Mouse (Mus musculus): Measurements from ENCODE around the gene Nudt3. TPM values are rescaled to one million over a fixed set of nuclear protein-coding genes. Genes with fewer than 3 reads are reported as not detected.

Gene Nudt3
- polyA plus RNA-seq, 1 experiment from 2014 or later = 47.4 TPM

GRCm38 (mm10) chr17:27596376-27597190 lies 26.7 kb downstream of the Nudt3 start:
- Histone ChIP-seq H3K36me3 (ENCODE audit: control insufficient read depth, insufficient read depth, low read length) (peaks cover 21% of the 10 kb centered on the region), H3K4me1 (ENCODE audit: control insufficient read depth, insufficient read depth, low read length) (peaks cover 52% of the 10 kb centered on the region), H3K4me2 (peak overlapping the region; percentile 40), H3K9ac (ENCODE audit: low read depth, low read length) (peak overlapping the region; percentile 55), H3K27ac (ENCODE audit: low read depth, low read length) (peak overlapping the region; percentile 91), H3K27me3 (ENCODE audit: control insufficient read depth, insufficient read depth, low read length) (no peaks in the 10 kb centered on the region), H3K4me3 (ENCODE audit: low read depth, low read length) (no peak overlapping the region), H3K9me3 (replicated peaks; ENCODE audit: control insufficient read depth, low read length) (no peaks in the 10 kb centered on the region)
- WGBS (ENCODE audit: insufficient replicate concordance) = 51% methylated on average over 21 of the region's 21 CpGs
- ATAC-seq (replicated peaks; ENCODE audit: insufficient number of reproducible peaks, low FRiP score, low TSS enrichment) = peak; percentile 51

DNA sequence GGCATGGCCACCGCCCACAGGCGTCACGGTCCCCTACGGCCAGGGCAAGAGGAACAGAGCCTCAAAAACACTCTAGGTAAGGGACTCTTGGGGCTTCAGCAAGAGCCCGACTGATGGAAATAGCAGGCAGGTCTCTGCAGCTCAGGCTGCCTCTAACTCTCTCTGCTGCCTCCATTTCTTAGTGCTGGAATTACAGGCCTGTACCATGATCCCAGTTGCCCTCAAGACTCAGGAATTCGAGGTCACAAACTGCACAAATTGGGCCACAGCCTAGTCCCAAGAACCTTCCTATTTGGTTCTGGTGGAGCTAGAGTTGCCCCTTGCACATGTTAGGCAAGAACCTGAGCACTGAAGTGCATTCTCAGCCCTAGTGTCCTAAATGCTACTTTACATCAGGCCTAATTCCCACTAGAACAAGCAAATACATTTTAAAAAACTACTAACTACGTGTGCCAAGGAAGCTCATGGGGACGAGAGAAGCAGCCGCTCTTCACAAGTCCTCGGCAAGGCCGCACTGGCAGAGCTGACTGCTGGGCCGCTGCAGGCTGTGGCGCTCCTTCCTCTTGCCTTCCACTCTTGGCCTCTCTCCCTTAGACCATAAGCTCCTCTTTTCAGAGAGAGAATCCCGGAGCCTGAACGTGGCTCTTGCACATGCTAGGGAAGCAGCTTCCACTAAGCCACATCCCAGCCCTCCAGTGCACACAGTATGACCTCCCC lies 27.5 kb downstream of the Nudt3 start:
- H3K4me2 ChIP-seq = no peak overlapping the region
- peaks cover 51% of the 10 kb centered on the region for H3K4me1 ChIP-seq (ENCODE audit: control insufficient read depth, insufficient read depth, low read length)
- H3K4me3 ChIP-seq (ENCODE audit: low read depth, low read length) = no peak overlapping the region
- peak overlapping the region; percentile 91 for H3K27ac ChIP-seq (ENCODE audit: low read depth, low read length)
- H3K9ac ChIP-seq (ENCODE audit: low read depth, low read length) = no peak overlapping the region
- peaks cover 21% of the 10 kb centered on the region for H3K36me3 ChIP-seq (ENCODE audit: control insufficient read depth, insufficient read depth, low read length)
- no peaks in the 10 kb centered on the region for H3K9me3 ChIP-seq (replicated peaks; ENCODE audit: control insufficient read depth, low read length)
- no peaks in the 10 kb centered on the region for H3K27me3 ChIP-seq (ENCODE audit: control insufficient read depth, insufficient read depth, low read length)
- ATAC-seq (replicated peaks; ENCODE audit: insufficient number of reproducible peaks, low FRiP score, low TSS enrichment) = peak; percentile 2; the same call in 1 of the 2 replicates
- 64% methylated on average over 15 of the region's 15 CpGs for WGBS (ENCODE audit: insufficient replicate concordance)

- WGBS (ENCODE audit: insufficient replicate concordance) = 92% methylated on average over 7 of the region's 7 CpGs
- H3K4me2 ChIP-seq = no peak overlapping the region
- H3K27me3 ChIP-seq (ENCODE audit: control insufficient read depth, insufficient read depth, low read length) = no peaks in the 10 kb centered on the region
- H3K9ac ChIP-seq (ENCODE audit: low read depth, low read length) = no peak overlapping the region
- no peak overlapping the region for H3K27ac ChIP-seq (ENCODE audit: low read depth, low read length)
- H3K4me3 ChIP-seq (ENCODE audit: low read depth, low read length) = no peak overlapping the region
- H3K9me3 ChIP-seq (replicated peaks; ENCODE audit: control insufficient read depth, low read length) = no peaks in the 10 kb centered on the region
- no peak for ATAC-seq (replicated peaks; ENCODE audit: insufficient number of reproducible peaks, low FRiP score, low TSS enrichment)
- peaks cover 21% of the 10 kb centered on the region for H3K36me3 ChIP-seq (ENCODE audit: control insufficient read depth, insufficient read depth, low read length)
- peaks cover 71% of the 10 kb centered on the region for H3K4me1 ChIP-seq (ENCODE audit: control insufficient read depth, insufficient read depth, low read length)
These were observed 30.8 kb downstream of the Nudt3 start for GRCm38 (mm10) chr17:27592565-27592910.

DNA sequence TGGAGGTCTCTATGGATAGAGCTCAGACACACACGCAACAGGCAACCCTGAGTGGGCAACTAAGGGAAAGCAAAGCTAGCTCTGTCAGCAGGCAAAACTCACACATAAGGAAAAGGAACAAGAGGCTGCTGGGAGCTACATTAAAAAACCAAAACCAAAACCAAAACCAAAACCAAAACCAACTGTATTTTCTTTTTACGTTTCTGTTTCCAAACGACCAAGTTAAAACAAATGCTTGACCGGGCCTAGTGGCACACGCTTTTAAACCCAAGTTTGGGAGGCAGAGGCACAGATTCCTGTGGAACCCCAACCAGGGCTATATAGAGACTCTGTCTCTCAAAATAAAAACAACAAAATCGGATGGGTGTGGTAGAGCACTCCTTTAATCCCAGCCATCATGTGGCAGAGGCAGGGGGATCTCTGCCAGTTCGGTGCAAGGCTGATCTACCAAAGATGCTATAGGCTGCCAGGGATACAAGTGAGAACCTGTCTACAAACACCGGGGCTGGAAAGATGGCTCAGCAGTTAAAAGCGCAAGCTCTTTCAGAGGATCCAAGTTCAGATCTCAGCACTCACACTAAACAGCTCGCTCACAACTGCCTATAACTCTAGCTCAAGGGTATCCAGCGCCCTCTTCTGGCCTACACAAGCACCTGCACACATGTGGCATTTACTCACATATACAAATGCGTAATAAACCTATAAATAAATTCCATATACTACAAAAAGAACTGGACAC lies 31.3 kb downstream of the Nudt3 start:
- Histone ChIP-seq H3K4me1 (ENCODE audit: control insufficient read depth, insufficient read depth, low read length) (peaks cover 75% of the 10 kb centered on the region), H3K4me2 (no peak overlapping the region), H3K9ac (ENCODE audit: low read depth, low read length) (no peak overlapping the region), H3K36me3 (ENCODE audit: control insufficient read depth, insufficient read depth, low read length) (peaks cover 21% of the 10 kb centered on the region), H3K4me3 (ENCODE audit: low read depth, low read length) (no peak overlapping the region), H3K27ac (ENCODE audit: low read depth, low read length) (peak overlapping the region; percentile 3; the same call in 1 of the 2 replicates), H3K9me3 (replicated peaks; ENCODE audit: control insufficient read depth, low read length) (no peaks in the 10 kb centered on the region), H3K27me3 (ENCODE audit: control insufficient read depth, insufficient read depth, low read length) (no peaks in the 10 kb centered on the region)
- 88% methylated on average over 12 of the region's 12 CpGs for WGBS (ENCODE audit: insufficient replicate concordance)
- ATAC-seq (replicated peaks; ENCODE audit: insufficient number of reproducible peaks, low FRiP score, low TSS enrichment) = no peak

- no peak overlapping the region for H3K4me3 ChIP-seq (ENCODE audit: low read depth, low read length)
- peaks cover 56% of the 10 kb centered on the region for H3K4me1 ChIP-seq (ENCODE audit: control insufficient read depth, insufficient read depth, low read length)
- no peak overlapping the region for H3K4me2 ChIP-seq
These were observed 35.1 kb downstream of the Nudt3 start for GRCm38 (mm10) chr17:27588231-27588630.

GRCm38 (mm10) chr17:27587252-27587651 lies 36.0 kb downstream of the Nudt3 start:
- peak; percentile 37 for ATAC-seq (replicated peaks; ENCODE audit: insufficient number of reproducible peaks, low FRiP score, low TSS enrichment)
- H3K9me3 ChIP-seq (replicated peaks; ENCODE audit: control insufficient read depth, low read length) = no peaks in the 10 kb centered on the region
- H3K9ac ChIP-seq (ENCODE audit: low read depth, low read length) = no peak overlapping the region; the same call in 1 of the 2 replicates
- H3K4me1 ChIP-seq (ENCODE audit: control insufficient read depth, insufficient read depth, low read length) = peaks cover 58% of the 10 kb centered on the region
- peak overlapping the region; percentile 50 for H3K27ac ChIP-seq (ENCODE audit: low read depth, low read length)
- H3K4me3 ChIP-seq (ENCODE audit: low read depth, low read length) = no peak overlapping the region
- no peak overlapping the region for H3K4me2 ChIP-seq
- no peaks in the 10 kb centered on the region for H3K27me3 ChIP-seq (ENCODE audit: control insufficient read depth, insufficient read depth, low read length)
- WGBS (ENCODE audit: insufficient replicate concordance) = 50% methylated on average over 12 of the region's 12 CpGs
- peaks cover 13% of the 10 kb centered on the region for H3K36me3 ChIP-seq (ENCODE audit: control insufficient read depth, insufficient read depth, low read length)

More at GRCm38 (mm10) chr17:27588231-27588630, 35.1 kb downstream of the Nudt3 start:
- no peaks in the 10 kb centered on the region for H3K9me3 ChIP-seq (replicated peaks; ENCODE audit: control insufficient read depth, low read length)
- peaks cover 12% of the 10 kb centered on the region for H3K36me3 ChIP-seq (ENCODE audit: control insufficient read depth, insufficient read depth, low read length)
- peak overlapping the region; percentile 50; the same call in 1 of the 2 replicates for H3K27ac ChIP-seq (ENCODE audit: low read depth, low read length)
- WGBS (ENCODE audit: insufficient replicate concordance) = 57% methylated on average over 8 of the region's 8 CpGs
- ATAC-seq (replicated peaks; ENCODE audit: insufficient number of reproducible peaks, low FRiP score, low TSS enrichment) = no peak
- 0 out of 2 replicates have a peak overlapping the region, but pooled peaks have one; percentile 2 for H3K9ac ChIP-seq (ENCODE audit: low read depth, low read length)
- H3K27me3 ChIP-seq (ENCODE audit: control insufficient read depth, insufficient read depth, low read length) = no peaks in the 10 kb centered on the region

GRCm38 (mm10) chr17:27586661-27587060 lies 36.6 kb downstream of the Nudt3 start:
- H3K27me3 ChIP-seq (ENCODE audit: control insufficient read depth, insufficient read depth, low read length) = no peaks in the 10 kb centered on the region
- H3K4me1 ChIP-seq (ENCODE audit: control insufficient read depth, insufficient read depth, low read length) = peaks cover 55% of the 10 kb centered on the region
- H3K9me3 ChIP-seq (replicated peaks; ENCODE audit: control insufficient read depth, low read length) = no peaks in the 10 kb centered on the region
- no peak overlapping the region; the same call in 1 of the 2 replicates for H3K9ac ChIP-seq (ENCODE audit: low read depth, low read length)
- peak overlapping the region; percentile 50 for H3K27ac ChIP-seq (ENCODE audit: low read depth, low read length)
- H3K4me2 ChIP-seq = no peak overlapping the region
- 46% methylated on average over 9 of the region's 9 CpGs for WGBS (ENCODE audit: insufficient replicate concordance)
- H3K36me3 ChIP-seq (ENCODE audit: control insufficient read depth, insufficient read depth, low read length) = peaks cover 13% of the 10 kb centered on the region
- no peak overlapping the region for H3K4me3 ChIP-seq (ENCODE audit: low read depth, low read length)
- 0 out of 2 replicates have a peak, but pooled peaks have one; percentile 28 for ATAC-seq (replicated peaks; ENCODE audit: insufficient number of reproducible peaks, low FRiP score, low TSS enrichment)

- WGBS (ENCODE audit: insufficient replicate concordance) = 83% methylated on average over 13 of the region's 13 CpGs
- ATAC-seq (replicated peaks; ENCODE audit: insufficient number of reproducible peaks, low FRiP score, low TSS enrichment) = no peak
- H3K4me1 ChIP-seq (ENCODE audit: control insufficient read depth, insufficient read depth, low read length) = peaks cover 23% of the 10 kb centered on the region
- peaks cover 35% of the 10 kb centered on the region for H3K36me3 ChIP-seq (ENCODE audit: control insufficient read depth, insufficient read depth, low read length)
- H3K9ac ChIP-seq (ENCODE audit: low read depth, low read length) = no peak overlapping the region
- no peaks in the 10 kb centered on the region for H3K9me3 ChIP-seq (replicated peaks; ENCODE audit: control insufficient read depth, low read length)
- H3K4me3 ChIP-seq (ENCODE audit: low read depth, low read length) = no peak overlapping the region
- no peak overlapping the region for H3K4me2 ChIP-seq
- H3K27ac ChIP-seq (ENCODE audit: low read depth, low read length) = no peak overlapping the region
- H3K27me3 ChIP-seq (ENCODE audit: control insufficient read depth, insufficient read depth, low read length) = no peaks in the 10 kb centered on the region
These were observed 40.0 kb downstream of the Nudt3 start for GRCm38 (mm10) chr17:27583185-27583894.

All from heart, embryonic 11.5 days (tissue).